ENCODE assay signal across 8 mouse cellular contexts in the genomic region with DNA sequence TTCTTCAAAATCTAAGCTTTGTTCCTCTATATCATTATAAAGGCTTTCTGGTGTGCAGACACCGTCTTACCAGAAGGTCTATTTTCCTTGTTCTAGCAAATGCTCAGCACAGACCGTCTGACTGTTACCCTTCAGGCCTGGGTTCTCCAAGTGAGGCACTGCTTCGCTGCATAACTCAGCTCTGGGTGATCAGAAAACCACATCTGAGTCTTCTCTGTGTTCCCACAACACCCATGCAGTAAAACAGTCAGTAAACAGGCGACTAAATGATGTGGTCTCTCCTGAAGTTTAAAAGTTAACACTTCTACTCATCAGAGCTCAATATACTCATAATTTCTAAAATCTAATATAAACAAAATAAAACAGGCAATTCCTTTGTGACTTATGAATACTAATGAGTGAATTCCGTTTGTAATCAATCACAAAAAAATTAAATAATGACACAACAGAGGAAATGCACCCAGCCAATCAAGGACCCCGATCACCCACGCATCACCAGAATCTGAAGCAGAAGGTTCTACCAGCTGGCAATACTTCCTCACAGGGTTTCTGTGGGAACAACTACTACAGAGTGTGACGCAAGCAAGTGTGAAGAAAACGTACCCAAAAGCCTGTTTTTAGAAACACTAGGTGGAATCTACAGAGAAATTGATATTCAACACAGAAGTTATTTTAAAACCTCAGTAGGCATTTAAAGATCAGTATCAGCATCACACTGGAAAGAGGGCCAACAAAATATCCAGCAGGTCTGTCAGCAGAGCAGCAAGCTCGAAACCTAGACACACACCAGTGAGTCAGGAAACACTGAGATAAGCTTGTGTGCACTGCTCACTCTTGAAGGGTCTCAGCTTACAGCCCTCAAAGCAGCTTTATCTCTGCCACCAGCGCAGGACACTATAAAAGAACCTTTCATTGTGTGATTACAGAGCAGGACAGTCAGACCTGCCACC. TPM values are rescaled to one million over a fixed set of nuclear protein-coding genes. Genes with fewer than 3 reads are reported as not detected.
DNase-seq lines count a peak whose midpoint lies in the region; ATAC-seq lines count a peak whose summit lies in the region.

No protein-coding gene starts in this region.

- DNase-seq in embryo, embryonic 10 days (ENCODE audit: low spot score) = peak; percentile 38
- DNase-seq in embryo, embryonic 9.5 days (ENCODE audit: extremely low spot score) = no peak
- peak; percentile 21 for DNase-seq in urinary bladder, postnatal 14 days (ENCODE audit: low spot score)
- no peak for DNase-seq in urinary bladder, postnatal 10 days (ENCODE audit: low spot score)
- DNase-seq in left cerebral cortex, adult 18-20 months (ENCODE audit: low spot score in 2 of 2) = peak; percentile 62 to 66
- no peak for DNase-seq in adrenal gland, postnatal 36 days
- no peak for DNase-seq in adrenal gland, adult 8-10 months

- ATAC-seq in neutrophil, adult 5-6 weeks (ENCODE audit: extremely low read depth, insufficient number of reproducible peaks, low FRiP score, poor library complexity, severe bottlenecking) = peak; percentile 90

RNA-seq across cellular contexts. Expression of gene Thada, which starts 46.4 kb away (rescaled TPM):
- 10 to 100 TPM; 11.6 to 14.9 TPM for total RNA-seq in left cerebral cortex, adult 18-20 months (2021)
- 43.6 and 48.0 TPM in 2 replicates for total RNA-seq in neutrophil, adult 5-6 weeks (2017)
- 10 to 100 TPM; 15.6 to 20.3 TPM for total RNA-seq in adrenal gland, postnatal 36 days (2021)
- total RNA-seq in adrenal gland, adult 8-10 months (2022) = 10 to 100 TPM; 15.7 to 32.1 (median 19.0) TPM

Comparison
In these comparisons a context has a peak if more than half of its experiments do, and no peak if none do; other contexts are left out.
1. DNase-seq: peak in embryo, embryonic 10 days (single experiment), urinary bladder, postnatal 14 days (single experiment) and left cerebral cortex, adult 18-20 months (2 of 2); none in embryo, embryonic 9.5 days (single experiment), urinary bladder, postnatal 10 days (single experiment), adrenal gland, postnatal 36 days (0 of 2) and adrenal gland, adult 8-10 months (single experiment).